Mouse (Mus musculus) neural tube, embryonic 14.5 days (tissue): ENCODE data around the gene Ska3. TPM values are rescaled to one million over a fixed set of nuclear protein-coding genes. Genes with fewer than 3 reads are reported as not detected.
A peak's percentile ranks its signal among the peaks of the same experiment; 100 is the strongest.
"Not testable (repeated sequence)": the region's sequence is repeated elsewhere in the genome, so short reads cannot be mapped to it uniquely, and the experiment has no call there.

Source experiments
- ATAC-seq: fragments of 200-750 bp; cut with Nextera tagmentation; 2 replicates; pipeline ENCODE4 v1.8.0; 2017; ENCODE audit warnings: low read depth, mild to moderate bottlenecking, moderate TSS enrichment, moderate library complexity
- H3K27ac ChIP-seq: fragments of 300-500 bp; sonication (generic); 2 replicates; pipeline ENCODE4 v1.5.1; 2014; ENCODE audit warnings: low read depth, mild to moderate bottlenecking, control low read depth, low read length, moderate library complexity, mixed read lengths
- H3K27me3 ChIP-seq: fragments of 300-500 bp; sonication (generic); 2 replicates; pipeline ENCODE4 v1.6.1; 2014; ENCODE audit warnings: low read length; ENCODE audit not compliant: control insufficient read depth, insufficient read depth
- H3K36me3 ChIP-seq: fragments of 300-500 bp; sonication (generic); 2 replicates; pipeline ENCODE4 v1.6.1; 2014; ENCODE audit warnings: low read length, mixed read lengths; ENCODE audit not compliant: control insufficient read depth, insufficient read depth
- H3K4me1 ChIP-seq: fragments of 300-500 bp; sonication (generic); 2 replicates; pipeline ENCODE4 v1.6.1; 2014; ENCODE audit warnings: low read length; ENCODE audit not compliant: control insufficient read depth, insufficient read depth
- H3K4me2 ChIP-seq: fragments of 300-500 bp; sonication (generic); 2 replicates; pipeline ENCODE4 v1.6.1; 2014; ENCODE audit warnings: mild to moderate bottlenecking, low read depth, low read length, control low read depth
- H3K4me3 ChIP-seq: fragments of 300-500 bp; sonication (generic); 2 replicates; pipeline ENCODE4 v1.5.1; 2014; ENCODE audit warnings: low read depth, low read length, control low read depth, mixed read lengths
- H3K9ac ChIP-seq: fragments of 300-500 bp; sonication (generic); replicated peaks from 2 replicates; pipeline ENCODE4 v1.6.1; 2014; ENCODE audit warnings: low read depth, mild to moderate bottlenecking, control low read depth, low read length, mixed read lengths
- H3K9me3 ChIP-seq: fragments of 300-500 bp; sonication (generic); 2 replicates; pipeline ENCODE4 v1.6.1; 2016; ENCODE audit warnings: low read length; ENCODE audit not compliant: control insufficient read depth
- WGBS: fragments of 180-500 bp; shearing (Covaris S2); extraction: QIAGEN DNeasy Blood & Tissue Kit; methylation state at CpG from one replicate; pipeline ENCODE4 v1.1.7; 2014; 5-methylcytosine and 5-hydroxymethylcytosine counted together
- polyA plus RNA-seq: library from polyadenylated mRNA; unstranded; fragments of >200 nt; fragmentation: Nextera tagmentation; extraction: Ambion mirVana; gene quantifications from 2 replicates; pipeline ENCODE4 v1.2.1, GENCODE M21; 2014

The Ska3 gene
- polyA plus RNA-seq, 1 experiment from 2014 or later, result 3.6 TPM

DNA sequence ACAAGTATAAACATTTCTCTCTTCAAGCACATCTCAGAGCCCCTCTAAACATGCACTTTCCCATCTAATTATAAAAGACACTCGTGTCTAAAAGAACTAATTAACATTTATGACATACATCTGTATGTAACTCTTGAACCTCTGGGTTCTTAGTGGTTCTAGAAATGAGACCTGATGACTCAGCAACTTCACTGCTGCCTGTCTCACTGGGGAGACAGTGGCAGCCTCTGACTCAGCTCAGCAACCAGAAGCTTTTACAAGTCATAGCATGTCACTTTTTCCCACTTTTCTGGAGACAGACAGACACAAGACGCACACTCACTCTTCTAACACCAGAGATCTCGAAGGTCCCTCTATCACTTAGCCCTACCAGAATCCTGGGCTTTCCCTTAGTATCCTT, 24.3 kb upstream of the Ska3 start:
- Histone ChIP-seq H3K9me3 (no peaks in the 10 kb centered on the region), H3K4me2 (no peak overlapping the region), H3K27ac (no peak overlapping the region), H3K4me1 (no peaks in the 10 kb centered on the region), H3K9ac (no peak overlapping the region), H3K4me3 (no peak overlapping the region), H3K36me3 (peaks cover 14% of the 10 kb centered on the region), H3K27me3 (no peaks in the 10 kb centered on the region)
- WGBS, result 82% methylated on average over 3 of the region's 3 CpGs
- ATAC-seq, result no peak

DNA sequence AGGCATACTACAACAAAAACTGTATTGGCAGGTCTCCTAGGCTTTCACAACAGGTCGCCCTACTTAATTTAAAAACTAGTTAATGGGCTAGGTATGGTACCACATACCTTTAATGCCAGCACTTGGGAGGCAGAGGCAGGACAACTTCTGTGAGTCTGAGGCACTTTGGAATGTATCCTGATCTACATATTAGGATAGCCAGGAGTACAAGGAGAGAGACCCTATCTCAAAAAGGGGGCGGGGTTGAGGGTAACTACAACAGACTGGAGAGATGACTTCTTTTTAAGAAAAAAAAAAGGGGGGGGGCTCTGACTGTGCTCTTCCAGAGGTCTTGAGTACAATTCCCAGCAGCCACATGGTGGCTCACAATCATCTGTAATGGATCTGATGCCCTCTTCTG, 22.7 kb upstream of the Ska3 start:
- H3K27me3 ChIP-seq, result no peaks in the 10 kb centered on the region
- no peak overlapping the region for H3K9ac ChIP-seq
- H3K36me3 ChIP-seq, result peaks cover 14% of the 10 kb centered on the region
- no peaks in the 10 kb centered on the region for H3K9me3 ChIP-seq
- no peak overlapping the region for H3K4me3 ChIP-seq
- no peaks in the 10 kb centered on the region for H3K4me1 ChIP-seq
- H3K4me2 ChIP-seq, result no peak overlapping the region
- WGBS, result 93% methylated on average over 2 of the region's 2 CpGs
- no peak overlapping the region for H3K27ac ChIP-seq
- ATAC-seq, result no peak

DNA sequence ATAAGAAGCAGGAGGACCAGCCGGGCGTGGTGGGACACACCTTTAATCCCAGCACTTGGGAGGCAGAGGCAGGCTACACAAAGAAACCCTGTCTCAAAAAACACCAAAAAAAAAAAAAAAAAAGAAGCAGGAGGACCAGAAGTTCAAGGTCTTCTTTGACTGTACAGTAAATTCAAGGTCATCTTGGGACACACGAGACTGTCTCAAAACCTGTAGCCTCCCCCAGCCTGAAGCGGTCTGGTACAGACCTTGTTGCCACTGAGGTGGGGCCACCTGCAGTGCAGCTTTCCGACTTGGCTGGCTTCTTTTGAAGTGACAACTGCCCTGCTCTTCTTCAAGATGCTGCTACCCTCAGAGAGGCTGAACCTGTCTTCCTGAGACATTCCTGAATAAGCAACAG, 22.1 kb upstream of the Ska3 start:
- H3K9ac ChIP-seq, H3K4me1 ChIP-seq, H3K27me3 ChIP-seq, ATAC-seq, H3K36me3 ChIP-seq, H3K4me2 ChIP-seq, H3K4me3 ChIP-seq, H3K9me3 ChIP-seq, H3K27ac ChIP-seq: not testable (repeated sequence)
- 87% methylated on average over 5 of the region's 5 CpGs for WGBS

DNA sequence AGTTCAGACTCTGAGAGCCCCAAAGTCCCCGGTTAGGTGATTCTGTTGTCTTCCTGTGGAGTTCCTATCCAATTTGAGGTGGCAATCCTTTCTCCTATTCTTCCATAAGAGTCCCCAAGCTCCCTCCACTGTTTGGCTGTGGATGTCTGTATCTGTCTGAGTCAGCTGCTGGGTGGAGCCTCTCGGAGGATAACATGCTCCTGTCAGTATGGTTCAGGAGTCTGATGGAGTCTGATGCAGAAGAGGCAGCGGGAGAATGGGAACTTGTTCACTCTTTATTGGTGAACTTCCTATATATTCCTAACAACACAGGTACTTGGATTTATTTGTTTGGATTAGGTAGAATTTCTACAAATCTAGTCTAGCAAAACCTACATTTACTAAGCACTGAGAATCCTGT, 18.6 kb upstream of the Ska3 start:
- peaks cover 15% of the 10 kb centered on the region; the same call in 1 of the 2 replicates for H3K36me3 ChIP-seq
- no peak overlapping the region for H3K4me2 ChIP-seq
- H3K4me1 ChIP-seq, result no peaks in the 10 kb centered on the region

DNA sequence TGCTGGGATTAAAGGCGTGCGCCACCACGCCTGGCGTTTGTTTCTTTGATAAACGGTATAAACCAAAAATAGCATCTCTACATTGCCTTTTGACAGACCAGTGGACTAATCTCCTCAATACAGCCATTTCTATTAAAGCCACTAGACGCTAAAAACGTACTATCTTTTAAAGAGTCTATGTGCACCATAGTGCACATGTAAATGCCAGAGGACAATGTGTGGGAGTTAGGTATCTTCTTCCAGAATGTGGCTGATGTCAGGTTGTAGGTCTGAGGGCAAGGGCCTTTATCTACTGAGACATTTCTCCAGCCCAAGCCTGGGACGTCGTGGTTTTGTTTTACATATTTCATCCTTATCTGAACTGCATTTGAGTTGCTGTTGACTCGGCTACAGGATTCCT, 9.2 kb upstream of the Ska3 start:
- WGBS, result 95% methylated on average over 10 of the region's 10 CpGs
- H3K4me2 ChIP-seq, result no peak overlapping the region
- no peak overlapping the region for H3K9ac ChIP-seq
- no peak overlapping the region for H3K27ac ChIP-seq
- no peaks in the 10 kb centered on the region for H3K9me3 ChIP-seq
- ATAC-seq, result no peak
- no peaks in the 10 kb centered on the region for H3K27me3 ChIP-seq
- no peaks in the 10 kb centered on the region for H3K4me1 ChIP-seq
- H3K4me3 ChIP-seq, result no peak overlapping the region
- H3K36me3 ChIP-seq, result peaks cover 33% of the 10 kb centered on the region

More for the DNA sequence above, 18.6 kb upstream of the Ska3 start:
- Histone ChIP-seq H3K4me3 (no peak overlapping the region), H3K27me3 (no peaks in the 10 kb centered on the region), H3K9me3 (no peaks in the 10 kb centered on the region), H3K27ac (no peak overlapping the region), H3K9ac (no peak overlapping the region)
- no peak for ATAC-seq
- WGBS, result 95% methylated on average over 3 of the region's 3 CpGs

DNA sequence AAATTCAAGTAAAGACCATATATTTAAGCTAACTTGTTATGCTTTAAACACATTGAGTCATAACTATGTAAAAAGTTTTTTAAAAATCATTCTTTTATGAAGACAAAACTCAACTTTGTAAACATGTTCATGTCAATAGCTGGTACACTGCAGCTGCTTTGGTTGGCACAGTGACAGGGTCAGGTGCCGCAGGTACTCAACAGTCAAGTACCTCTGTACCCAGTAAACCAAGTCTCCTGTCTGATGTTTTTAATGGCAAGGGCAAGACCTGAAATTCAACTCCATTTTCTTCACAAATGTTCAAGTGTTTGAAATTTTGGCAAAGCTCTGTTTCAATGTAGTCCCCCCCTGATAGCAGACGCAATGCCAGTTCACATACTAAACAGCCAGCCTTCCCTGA, 7.5 kb upstream of the Ska3 start:
- Histone ChIP-seq H3K9ac (no peak overlapping the region), H3K27me3 (no peaks in the 10 kb centered on the region), H3K4me3 (no peak overlapping the region), H3K4me1 (no peaks in the 10 kb centered on the region), H3K27ac (no peak overlapping the region), H3K4me2 (no peak overlapping the region), H3K36me3 (peaks cover 26% of the 10 kb centered on the region), H3K9me3 (no peaks in the 10 kb centered on the region)
- 95% methylated on average over 2 of the region's 2 CpGs for WGBS
- no peak for ATAC-seq

DNA sequence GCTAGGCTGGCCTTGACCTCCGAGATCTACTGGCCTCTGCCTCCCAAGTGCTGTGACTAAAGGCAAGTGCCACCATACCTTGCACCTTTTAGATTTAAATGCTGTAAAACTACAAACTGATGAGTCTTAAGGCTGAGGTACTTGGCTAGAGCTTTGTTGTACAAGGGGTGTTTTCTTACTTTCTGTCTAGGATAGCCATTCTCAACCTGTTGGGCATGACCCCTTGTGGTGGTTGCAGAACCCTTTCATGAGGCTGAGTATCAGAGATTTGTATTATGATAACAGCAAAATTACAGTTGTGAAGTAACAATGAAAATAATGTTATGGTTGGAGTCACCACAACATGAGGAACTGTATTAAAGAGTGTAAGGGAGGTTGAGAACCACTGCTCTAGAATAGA, 1.3 kb upstream of the Ska3 start:
- Histone ChIP-seq H3K4me2 (peak overlapping the region; percentile 63), H3K9me3 (no peaks in the 10 kb centered on the region), H3K9ac (peak overlapping the region; percentile 84; the same call in 1 of the 2 replicates), H3K36me3 (no peaks in the 10 kb centered on the region), H3K27ac (no peak overlapping the region), H3K4me1 (peaks cover 8% of the 10 kb centered on the region), H3K27me3 (no peaks in the 10 kb centered on the region), H3K4me3 (peak overlapping the region; percentile 51)
- 72% methylated on average over 1 of the region's 1 CpGs for WGBS
- ATAC-seq, result no peak

DNA sequence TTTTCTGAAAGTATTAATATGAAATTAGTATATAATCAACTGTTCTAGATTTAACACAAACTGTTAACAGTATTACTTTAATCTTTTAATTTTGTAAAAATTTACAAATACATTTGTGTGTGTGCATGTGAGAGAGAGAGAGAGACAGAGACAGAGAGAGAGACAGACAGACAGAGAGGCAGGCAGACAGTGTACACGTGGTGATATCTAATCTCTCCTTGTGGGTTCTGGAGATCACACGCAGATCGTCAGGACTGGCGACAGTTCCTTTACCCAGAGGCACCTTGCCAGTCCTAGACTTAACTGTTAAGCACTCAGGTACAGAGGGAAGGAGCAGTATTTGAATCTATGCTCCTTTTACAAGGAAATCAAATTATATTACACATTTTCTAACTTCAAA, 5.1 kb downstream of the Ska3 start:
- 96% methylated on average over 4 of the region's 4 CpGs for WGBS

DNA sequence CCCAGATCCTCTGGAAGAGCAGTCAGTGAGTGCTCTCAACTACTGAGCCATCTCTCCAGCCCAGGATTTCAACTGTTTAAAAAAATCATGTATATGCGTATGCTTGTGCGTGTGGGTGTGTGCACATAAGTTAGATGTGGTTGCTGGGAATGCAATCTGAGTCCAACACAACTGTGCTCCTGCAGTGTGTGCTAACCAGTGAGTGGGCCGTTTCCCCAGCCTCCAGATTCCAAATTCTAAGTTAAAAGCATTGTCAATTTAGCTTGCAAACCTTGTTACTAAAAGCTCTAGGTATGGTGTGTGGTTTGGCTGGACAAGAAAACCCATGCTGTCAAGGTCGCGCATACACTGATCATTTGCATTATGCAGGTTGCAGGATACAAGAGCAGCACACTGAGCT, 14.1 kb downstream of the Ska3 start:
- peaks cover 4% of the 10 kb centered on the region; the same call in 1 of the 2 replicates for H3K36me3 ChIP-seq
- WGBS, result 97% methylated on average over 5 of the region's 5 CpGs
- H3K27me3 ChIP-seq, result no peaks in the 10 kb centered on the region
- no peaks in the 10 kb centered on the region for H3K9me3 ChIP-seq
- no peaks in the 10 kb centered on the region for H3K4me1 ChIP-seq
- no peak overlapping the region for H3K9ac ChIP-seq
- no peak for ATAC-seq
- no peak overlapping the region for H3K4me2 ChIP-seq
- H3K4me3 ChIP-seq, result no peak overlapping the region
- no peak overlapping the region for H3K27ac ChIP-seq

More for the DNA sequence above, 5.1 kb downstream of the Ska3 start:
- H3K4me2 ChIP-seq, result no peak overlapping the region
- no peaks in the 10 kb centered on the region for H3K4me1 ChIP-seq
- no peak overlapping the region for H3K4me3 ChIP-seq
- no peaks in the 10 kb centered on the region for H3K9me3 ChIP-seq
- H3K27ac ChIP-seq, result no peak overlapping the region
- no peak overlapping the region for H3K9ac ChIP-seq
- H3K36me3 ChIP-seq, result no peaks in the 10 kb centered on the region
- H3K27me3 ChIP-seq, result no peaks in the 10 kb centered on the region
- no peak for ATAC-seq

DNA sequence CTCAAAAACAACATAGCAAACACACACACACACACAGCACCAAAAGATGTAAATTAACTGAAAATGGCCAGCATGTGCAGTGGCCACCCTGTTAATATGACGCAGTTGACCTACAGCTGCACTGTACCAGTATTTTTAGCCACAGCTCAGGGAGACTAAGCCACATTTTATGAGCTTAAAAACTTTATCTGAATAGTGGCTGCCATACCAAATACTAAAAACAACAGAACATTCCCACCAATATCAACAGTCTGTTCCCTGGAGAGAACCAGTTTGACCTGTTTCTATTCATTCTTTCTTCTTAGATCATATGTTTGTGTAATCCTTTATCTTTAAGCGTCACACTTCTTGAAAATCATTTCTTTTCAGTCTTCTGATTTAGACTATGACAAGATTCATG, 15.1 kb downstream of the Ska3 start:
- no peaks in the 10 kb centered on the region for H3K9me3 ChIP-seq
- no peaks in the 10 kb centered on the region for H3K27me3 ChIP-seq
- H3K27ac ChIP-seq, result no peak overlapping the region
- no peak overlapping the region for H3K4me3 ChIP-seq
- H3K36me3 ChIP-seq, result peaks cover 4% of the 10 kb centered on the region; the same call in 1 of the 2 replicates
- H3K4me1 ChIP-seq, result no peaks in the 10 kb centered on the region
- no peak overlapping the region for H3K4me2 ChIP-seq
- no peak for ATAC-seq
- WGBS, result 92% methylated on average over 2 of the region's 2 CpGs
- no peak overlapping the region for H3K9ac ChIP-seq
